Mouse (Mus musculus) monocyte, adult 5-6 weeks (primary cell): ENCODE measurements around the gene Rpl21. TPM values are rescaled to one million over a fixed set of nuclear protein-coding genes. Genes with fewer than 3 reads are reported as not detected.
"Not testable (repeated sequence)": the region's sequence is repeated elsewhere in the genome, so short reads cannot be mapped to it uniquely, and the experiment has no call there.

Source experiments
- ATAC-seq: fragments of 153-309, 156-312 bp; replicated peaks from 2 replicates; pipeline ENCODE4 v1.8.0; 2017; ENCODE audit warnings: mild to moderate bottlenecking; ENCODE audit not compliant: low TSS enrichment, insufficient number of reproducible peaks, severe bottlenecking, poor library complexity, low FRiP score
- total RNA-seq: library from RNA; stranded (forward); fragments of 200-1000, 200-491, 200-594 nt; gene quantifications from 3 replicates; pipeline ENCODE4 v1.2.3, GENCODE M21; 2017

The Rpl21 gene
- total RNA-seq, 1 experiment from 2014 or later, result 1,512 TPM

DNA sequence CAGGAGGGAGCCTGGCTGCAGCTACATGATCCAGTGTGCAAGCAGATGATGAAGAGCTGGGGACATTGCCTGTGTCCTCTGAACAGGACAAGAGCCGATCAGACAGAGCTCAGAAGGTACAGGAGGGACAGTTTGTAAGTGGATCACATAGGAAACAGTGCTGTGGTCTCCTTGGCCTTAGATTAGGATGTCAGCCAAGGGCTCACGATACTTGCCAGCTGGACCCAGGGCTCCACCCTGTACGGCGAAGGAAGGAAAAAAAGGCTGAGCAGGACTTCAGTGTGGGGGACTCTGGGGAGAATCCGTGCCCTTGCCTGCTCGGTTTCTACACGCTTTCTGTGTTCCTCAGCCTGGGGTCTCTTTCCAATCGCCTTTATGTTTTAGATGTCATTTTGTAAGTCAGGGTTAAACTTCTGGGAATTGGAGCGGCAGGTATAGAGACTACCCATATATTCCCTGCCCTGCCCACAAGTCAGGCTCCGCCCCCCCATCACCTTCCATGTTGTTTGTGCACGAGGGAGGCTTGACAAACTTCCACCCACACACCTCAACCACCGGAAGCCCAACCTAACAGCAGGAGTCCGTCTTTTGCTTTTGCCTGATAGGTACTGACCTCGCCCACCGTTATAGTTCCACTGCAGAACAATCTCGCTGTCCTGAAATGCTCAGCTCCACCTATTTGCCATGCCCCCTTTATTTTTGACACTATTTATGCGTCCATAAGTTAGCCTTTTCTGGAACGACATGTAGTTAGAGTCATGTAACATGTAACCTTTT is 27.7 kb downstream of the Rpl21 start:
- ATAC-seq, result no peak

GRCm38 (mm10) chr5:146861588-146861987 is 28.9 kb downstream of the Rpl21 start:
- no peak for ATAC-seq

DNA sequence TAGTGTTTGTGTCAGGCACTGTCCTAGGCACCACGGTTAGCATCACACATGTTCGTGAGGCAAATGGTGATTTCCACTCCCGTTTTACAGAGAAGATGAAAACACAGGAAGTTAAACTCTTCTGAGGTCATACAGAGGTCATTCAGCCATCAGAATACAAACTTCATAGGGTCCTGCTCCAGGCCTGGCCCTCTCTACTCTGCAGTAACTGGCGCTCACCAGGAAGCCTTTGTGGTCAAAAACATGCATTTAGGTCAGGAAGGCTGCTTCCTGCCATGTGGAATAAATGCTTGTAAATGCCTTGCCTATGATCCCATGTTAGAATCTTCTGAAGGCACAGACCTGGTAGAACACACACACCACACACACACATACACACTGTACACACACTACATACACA is 32.8 kb downstream of the Rpl21 start:
- ATAC-seq, result no peak

- no peak for ATAC-seq
Measured at GRCm38 (mm10) chr5:146866277-146866676, 33.6 kb downstream of the Rpl21 start.

DNA sequence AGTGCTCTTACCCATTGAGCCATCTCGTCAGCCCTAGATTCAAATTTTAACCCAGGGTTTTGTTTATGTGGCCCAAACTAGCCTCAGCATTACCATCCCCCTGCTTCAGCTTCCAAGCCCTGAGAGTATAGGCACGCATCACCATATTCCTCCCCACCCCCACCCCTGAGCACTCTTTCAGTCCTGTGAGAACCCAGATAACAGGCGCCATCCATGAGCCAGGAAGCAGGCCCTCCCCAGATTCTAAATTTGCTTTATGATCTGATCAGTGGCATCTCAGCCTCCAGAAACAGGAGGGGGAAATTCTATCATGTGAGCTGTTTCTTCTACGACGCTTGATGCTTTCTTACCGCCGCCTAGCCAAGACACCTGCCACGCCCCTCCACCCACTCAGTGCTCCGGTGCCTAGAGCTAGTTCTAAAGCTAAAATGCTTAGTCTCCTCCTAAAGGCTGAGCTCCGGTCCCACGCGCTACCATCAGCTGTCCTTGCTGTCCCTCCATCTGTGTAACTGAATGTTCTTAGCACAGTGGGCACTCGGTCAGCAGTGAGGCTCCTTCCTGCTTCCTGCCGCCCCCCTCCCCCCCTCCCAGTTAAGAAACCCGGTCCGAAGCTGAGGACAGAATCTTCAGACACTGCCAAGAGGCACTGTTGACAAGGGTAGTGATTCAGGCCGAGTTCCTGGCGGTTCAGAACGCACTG is 34.7 kb downstream of the Rpl21 start:
- no peak for ATAC-seq

DNA sequence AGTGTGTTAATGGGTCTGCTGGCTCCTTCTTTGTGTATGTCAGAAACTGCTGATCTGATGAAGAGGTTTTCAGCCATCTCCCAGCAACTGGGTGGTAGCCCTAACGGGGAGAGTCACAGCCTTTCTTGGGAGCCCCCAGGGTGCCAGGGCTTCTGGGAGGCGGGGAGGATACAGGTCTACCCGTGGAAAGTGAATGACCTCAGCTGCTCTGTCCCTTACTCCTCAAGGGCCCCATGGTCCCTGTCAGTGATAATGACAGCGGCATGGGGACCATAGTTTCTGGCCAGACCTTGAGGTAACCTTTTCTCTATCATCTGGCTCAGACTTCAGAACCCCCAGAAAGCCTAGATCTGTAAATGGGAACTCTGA is 35.2 kb downstream of the Rpl21 start:
- ATAC-seq, result no peak

GRCm38 (mm10) chr5:146872981-146873631 is 40.4 kb downstream of the Rpl21 start:
- ATAC-seq, result no peak

DNA sequence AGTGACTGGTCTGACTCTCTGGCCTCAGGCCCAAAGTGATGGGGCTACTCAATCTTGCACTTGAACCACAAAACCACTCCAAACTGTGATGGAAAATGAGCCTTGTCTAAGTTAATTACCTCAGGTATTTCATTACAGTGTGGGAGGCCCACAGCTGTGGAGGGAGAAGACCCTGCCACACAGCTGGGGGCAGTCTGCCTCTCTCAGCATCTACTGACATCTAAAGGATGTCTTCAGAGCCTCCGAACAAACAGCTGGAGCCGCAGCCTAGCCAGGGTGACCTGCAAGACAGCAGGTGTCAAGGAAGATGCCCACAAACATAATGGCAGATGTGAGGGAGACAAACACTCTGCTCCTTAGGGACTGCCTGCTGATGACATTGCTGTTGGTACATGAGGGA is 43.3 kb downstream of the Rpl21 start:
- no peak for ATAC-seq

- ATAC-seq, result not testable (repeated sequence)
Measured at GRCm38 (mm10) chr5:146877882-146878281, 45.2 kb downstream of the Rpl21 start.

- ATAC-seq, result no peak
Measured at GRCm38 (mm10) chr5:146882261-146882660, 49.6 kb downstream of the Rpl21 start.

DNA sequence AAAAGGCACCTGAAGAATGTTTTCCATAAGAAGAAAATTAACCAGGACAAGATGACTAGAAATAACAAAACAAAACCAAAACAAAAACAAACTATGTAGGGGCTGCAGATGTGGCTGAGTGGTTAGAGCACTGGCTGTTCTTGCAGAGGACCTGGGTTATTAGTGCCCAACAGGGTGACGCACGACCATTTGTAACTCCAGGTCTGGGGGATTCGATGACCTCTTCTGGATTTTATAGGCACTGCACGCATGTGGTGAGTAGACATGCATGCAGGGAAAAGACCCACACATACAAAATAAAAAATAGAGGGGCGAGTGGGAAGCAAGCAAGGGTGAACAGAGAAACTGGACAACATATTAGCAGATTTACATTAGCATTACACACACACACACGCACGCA is 50.4 kb downstream of the Rpl21 start:
- no peak for ATAC-seq

DNA sequence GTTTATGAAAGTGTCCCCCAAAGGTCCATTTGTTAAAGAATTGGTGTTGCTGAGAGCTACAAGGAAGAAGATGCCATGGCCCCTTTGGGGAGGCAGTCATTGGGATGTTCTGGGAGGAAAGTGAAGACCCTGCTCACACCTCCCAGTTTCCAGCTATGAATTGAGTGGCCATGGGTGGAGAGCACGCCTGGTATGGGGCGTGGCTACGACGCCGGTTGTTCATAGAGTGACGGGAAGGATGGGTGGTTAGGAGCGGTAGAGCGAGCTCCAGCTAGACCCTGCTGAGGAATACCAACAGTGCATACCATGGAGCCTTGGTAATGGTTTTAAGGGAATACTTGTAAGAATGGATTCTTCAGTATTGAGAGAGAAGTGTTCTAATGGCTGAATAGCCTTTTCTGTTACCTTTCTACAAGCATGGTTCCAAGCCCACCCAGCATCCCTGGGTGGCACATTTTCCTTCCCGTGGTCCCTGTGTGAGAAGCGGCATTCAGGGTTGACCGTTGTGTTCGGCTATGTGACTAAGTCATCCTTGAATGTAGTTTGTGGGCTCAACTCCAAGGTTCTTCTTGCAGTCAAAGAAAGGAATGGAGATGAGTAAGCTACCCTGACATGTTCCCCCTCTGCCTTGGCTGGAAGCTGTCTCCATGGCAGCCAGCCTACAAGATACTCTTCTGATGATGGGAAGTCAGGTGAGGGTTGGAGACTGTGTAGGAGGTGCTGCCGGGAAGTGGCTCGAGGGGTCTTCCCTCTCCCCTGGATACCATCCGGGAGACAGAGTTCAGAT is 51.0 kb downstream of the Rpl21 start:
- ATAC-seq, result no peak

Other genes starting within 250 kb of the Rpl21 start
- gene Gpr12, start 247.7 kb upstream of the Rpl21 start, total RNA-seq, result not detected in 3 replicates
- gene Usp12, start 37.9 kb upstream of the Rpl21 start, total RNA-seq, result 79.2 to 105 TPM (median 81.8 TPM) in 3 replicates
- not detected in 3 replicates for gene Rasl11a, start 12.2 kb downstream of the Rpl21 start, total RNA-seq
- 86.3 to 99.1 TPM (median 88.2 TPM) in 3 replicates for gene Gtf3a, start 115.8 kb downstream of the Rpl21 start, total RNA-seq
- 8.6 to 31.9 TPM (median 11.4 TPM) in 3 replicates for gene Mtif3, start 130.9 kb downstream of the Rpl21 start, total RNA-seq
- gene Lnx2, start 243.7 kb downstream of the Rpl21 start, total RNA-seq, result 2.7 to 9.6 TPM (median 2.9 TPM) in 3 replicates
- gene Polr1d, start 244.2 kb downstream of the Rpl21 start, total RNA-seq, result 89.9 to 107 TPM (median 97.4 TPM) in 3 replicates